Mouse (Mus musculus): ENCODE results near the gene Lrrc63.
A peak's percentile ranks its signal among the peaks of the same experiment; 100 is the strongest.
"Not testable (repeated sequence)": the region's sequence is repeated elsewhere in the genome, so short reads cannot be mapped to it uniquely, and the experiment has no call there.

Lrrc63 gene

DNA sequence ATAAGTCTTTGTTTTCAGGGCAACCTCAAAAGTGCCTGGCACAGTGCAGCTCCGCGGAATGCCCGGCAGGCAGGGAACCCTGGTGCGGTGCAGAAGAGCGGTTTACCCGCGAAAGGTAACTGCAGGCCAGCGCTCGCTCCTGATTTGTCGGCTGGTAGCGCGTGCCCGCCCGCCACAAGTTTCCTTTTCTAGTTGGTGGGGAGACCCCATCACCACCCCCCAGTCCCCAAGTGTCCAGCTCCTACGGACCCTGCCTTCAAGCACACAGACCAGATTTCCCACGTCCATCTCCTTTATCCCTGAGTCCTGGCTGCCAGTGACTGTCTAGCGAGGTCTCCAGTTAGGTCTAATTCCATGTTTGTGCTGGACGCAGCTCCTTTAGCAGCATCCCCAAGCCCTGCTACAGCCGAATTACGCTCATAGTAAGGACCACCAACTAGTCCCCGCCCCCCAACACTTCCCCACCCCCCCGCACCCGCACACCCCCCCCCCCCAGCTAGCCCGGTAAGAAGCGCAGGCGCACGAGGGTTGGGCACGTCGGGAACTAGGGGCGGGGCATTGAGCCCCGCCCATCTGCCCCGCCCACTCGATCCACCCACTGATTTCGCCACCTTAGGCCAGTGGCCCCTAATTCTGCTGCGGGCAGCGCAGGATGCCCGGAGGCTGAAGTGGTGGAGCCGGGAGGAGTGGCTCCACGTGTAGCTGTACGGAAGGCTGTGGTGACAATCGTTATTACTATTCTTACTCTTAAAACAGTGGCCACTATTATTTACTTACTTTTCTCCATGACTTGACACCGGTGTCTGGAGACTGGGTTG is at the start of gene Lrrc63, which contains the start of gene Lcp1:
Gene Lrrc63, minus strand, starts transcription at position 381 of the 818 bp plus-strand sequence.
Gene Lcp1, plus strand, starts transcription at position 601 of the 818 bp plus-strand sequence.
- DNase-seq: peak; percentile 66

DNA sequence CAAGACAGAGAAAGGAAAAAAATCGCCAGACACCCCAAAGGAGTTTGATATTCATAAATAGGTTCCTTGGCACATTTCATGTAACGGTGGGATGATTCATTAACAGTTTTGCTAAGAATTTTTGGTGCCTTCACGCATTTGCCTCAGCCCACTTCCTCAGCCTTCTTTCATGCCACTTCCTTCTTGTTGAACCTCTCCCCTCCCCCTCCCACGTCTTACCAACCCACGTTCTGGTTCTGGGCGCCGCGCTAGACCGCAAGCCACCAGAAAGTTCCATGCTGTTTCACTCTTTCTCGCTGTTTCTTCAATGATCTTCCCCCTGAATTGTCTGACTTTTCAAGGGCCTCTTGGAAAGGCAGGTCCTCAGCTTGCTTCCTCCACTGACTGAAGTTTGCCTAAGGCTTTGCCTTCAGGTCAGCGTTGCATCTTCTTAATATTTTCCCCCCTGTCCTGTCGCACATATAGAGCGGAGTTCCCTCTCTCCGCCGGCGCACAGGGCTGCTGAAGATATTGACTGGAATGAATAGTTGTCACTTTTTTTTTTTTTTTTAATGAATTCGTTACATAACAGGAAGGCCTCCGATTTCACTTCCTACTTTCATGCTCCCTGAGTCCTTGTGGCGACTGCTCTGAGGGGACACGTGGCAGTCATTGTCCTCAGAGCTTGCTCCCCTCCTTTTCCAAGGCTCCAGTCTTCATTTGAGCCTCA is 48.7 kb upstream of the Lrrc63 start:
- no peak for DNase-seq

GRCm38 (mm10) chr14:75178801-75179211 is 48.1 kb upstream of the Lrrc63 start:
- no peak for DNase-seq

DNA sequence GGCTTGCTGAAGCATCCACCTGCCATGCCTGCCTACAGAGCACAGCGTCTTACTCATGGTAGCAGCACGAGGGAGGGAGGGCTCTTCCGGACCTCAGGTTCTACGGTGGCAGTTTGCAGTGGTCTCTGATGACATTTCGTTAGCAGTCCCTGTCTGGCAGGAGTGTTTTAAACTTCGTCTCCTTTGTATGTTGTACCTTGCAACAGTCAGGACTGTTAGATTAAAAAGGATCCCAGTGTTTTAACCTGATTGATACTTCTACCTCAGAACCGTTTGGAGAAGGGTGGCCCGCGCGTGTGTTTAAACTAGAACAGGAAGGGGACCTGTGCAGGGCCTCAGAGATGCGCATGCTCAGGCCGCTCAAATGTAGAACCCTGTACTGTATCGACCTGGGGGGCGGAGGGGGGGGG is 47.7 kb upstream of the Lrrc63 start:
- no peak for DNase-seq

DNA sequence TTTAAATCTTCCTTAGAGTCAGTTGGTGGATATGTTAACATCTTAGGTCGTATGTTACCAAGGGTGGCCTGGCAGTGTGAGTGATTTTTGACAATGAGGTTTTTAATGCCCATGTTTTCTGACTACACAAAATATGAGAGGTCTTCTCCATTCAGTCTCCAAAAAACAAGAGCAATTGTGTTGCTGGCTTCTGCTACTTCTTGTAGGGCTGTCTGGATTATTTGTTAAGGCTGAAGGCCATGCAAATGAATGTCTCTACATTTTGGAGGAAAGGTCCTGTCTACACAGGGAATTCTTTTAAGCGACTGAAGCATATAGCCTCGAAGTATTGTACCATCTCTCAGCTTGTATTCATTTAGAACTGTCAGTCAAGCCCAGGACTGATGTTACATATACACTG is 46.7 kb upstream of the Lrrc63 start:
- DNase-seq: no peak

DNA sequence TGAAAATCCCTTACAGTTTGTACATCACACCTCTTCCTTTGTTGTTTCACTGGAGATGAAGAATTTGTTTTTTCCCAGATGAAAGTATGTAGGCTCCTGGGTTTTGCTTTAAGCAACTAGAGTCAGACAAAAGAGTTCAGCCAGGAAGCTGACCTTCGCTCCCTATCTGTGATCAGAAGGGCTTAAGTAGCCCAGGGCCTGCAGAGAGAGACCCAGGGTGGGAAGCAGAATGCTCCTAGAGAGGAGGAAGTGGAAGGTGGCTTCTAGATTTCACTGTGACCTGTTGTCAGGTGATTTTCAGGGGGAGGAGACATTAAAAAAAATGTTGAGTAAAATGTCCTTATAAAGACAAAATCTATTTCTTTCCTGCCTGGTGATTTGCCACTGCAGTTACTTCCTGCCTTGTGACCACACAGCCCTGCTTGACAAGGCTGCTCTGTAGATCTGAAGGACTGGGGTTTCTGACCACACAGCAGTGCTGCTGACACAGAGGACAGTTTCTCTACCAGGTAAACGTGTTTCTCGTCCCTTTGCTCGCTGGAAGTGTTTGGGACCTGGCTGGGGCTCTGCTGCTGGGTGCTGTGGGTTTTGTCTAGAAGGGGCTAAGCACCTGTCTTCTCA is 45.9 kb upstream of the Lrrc63 start:
- no peak for DNase-seq

DNA sequence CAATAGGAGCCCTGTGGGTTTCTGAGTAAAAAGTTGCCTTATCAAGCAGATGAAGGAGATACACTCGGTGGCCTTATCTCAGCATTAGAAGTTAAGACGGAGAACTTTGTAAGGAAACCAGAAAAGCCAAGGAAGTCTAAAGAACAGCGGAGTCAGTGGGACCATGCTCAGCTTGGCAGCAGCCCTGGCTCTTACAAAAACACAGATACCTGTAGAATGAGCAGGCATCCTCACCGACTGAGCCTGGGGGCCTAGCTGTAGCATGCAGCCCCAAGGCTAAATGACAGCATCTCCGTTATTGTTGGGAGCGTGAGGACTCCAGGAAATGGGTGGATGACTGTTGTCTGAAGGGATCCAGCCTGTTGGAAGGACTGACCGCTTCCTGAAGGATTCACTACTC is 45.1 kb upstream of the Lrrc63 start:
- no peak for DNase-seq

- DNase-seq: no peak
Observed at GRCm38 (mm10) chr14:75174731-75175555, 44.3 kb upstream of the Lrrc63 start.

DNA sequence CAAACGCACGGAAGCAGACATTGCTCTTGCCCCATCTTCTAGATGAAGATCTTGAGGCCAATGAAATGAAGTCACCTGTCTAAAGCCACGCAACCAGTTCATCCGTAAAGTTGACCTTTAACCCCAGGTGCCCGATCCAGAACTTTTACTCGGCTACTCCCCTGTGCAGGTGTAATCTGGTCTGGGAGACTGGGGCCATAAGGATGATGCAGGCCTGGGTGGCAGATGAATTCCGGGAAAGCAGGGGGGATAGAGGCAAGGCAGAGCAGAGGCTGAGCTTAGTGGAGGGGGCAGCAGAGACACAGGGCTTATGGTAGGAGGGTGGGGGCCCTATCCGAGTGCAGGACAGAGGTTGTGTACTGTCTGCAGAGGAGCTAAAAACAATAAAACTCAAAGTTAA is 43.6 kb upstream of the Lrrc63 start:
- no peak for DNase-seq

- DNase-seq: no peak
Observed at GRCm38 (mm10) chr14:75170546-75170945, 39.9 kb upstream of the Lrrc63 start.

DNA sequence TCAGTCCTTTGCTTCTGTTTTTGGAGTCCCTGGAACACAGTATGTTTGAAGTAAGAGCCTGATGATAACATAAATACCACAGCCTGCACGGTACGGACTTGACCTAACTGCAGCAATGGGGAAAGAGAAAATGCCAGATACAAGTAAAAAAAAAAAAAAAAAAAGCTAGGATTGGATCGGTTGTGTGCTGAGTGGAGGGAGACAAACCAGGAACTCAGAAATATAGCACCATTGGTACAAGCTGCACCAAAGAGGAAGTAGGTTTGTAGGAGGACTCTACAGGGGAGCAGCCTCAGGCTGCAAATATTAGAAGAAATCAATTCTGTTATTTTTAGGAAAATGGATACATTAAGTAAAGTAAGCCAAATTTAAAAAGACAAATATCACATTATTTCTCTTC is 37.8 kb upstream of the Lrrc63 start:
- DNase-seq: no peak

DNA sequence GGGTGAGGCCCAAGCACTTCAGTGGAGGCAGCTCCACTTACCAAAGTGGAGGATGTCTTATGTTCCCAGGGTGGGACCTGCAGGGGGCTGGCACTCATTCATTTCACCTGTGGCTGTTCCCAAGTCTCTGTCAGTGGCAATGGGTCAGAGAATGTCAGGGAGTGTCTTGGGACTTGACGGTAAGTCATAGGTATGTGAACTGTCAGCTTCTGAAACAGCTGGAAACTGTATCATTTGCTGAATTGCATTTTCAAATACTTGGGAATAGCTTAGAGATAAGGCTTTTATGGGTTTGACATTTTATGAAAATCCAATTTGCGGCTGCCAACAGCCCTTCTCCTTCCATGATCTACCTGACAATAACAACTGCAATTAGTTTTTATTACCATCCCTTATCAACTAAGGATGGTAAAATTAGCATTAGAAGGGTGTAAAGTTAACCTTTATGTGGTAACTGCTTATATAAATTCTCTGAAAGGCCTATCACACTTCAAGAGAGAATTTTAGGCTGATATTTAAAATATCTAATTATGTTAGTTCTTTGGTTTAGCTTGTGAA is 35.0 kb upstream of the Lrrc63 start:
- DNase-seq: no peak

GRCm38 (mm10) chr14:75164345-75164744 is 33.7 kb upstream of the Lrrc63 start:
- no peak for DNase-seq

DNA sequence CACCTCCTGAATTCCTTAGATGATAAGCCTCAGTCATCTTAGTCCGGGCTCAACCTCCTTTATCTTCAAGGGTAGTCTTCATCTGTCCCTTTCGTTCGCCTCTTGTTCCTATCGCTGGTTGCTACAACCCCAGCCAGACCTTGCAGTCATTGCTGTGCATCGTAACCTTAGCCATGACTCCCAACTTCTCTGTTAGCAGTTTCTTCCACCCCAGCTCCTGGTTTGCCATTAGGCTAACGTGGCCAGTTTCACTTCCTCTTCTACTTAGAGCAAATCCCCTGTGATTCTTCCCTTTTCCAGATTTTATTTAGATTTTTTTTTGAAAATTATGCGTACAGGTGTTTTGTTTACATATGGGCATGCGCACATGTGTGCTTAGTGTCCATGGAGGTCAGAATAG is 33.2 kb upstream of the Lrrc63 start:
- no peak for DNase-seq

GRCm38 (mm10) chr14:75159375-75159774 is 28.7 kb upstream of the Lrrc63 start:
- no peak for DNase-seq

DNA sequence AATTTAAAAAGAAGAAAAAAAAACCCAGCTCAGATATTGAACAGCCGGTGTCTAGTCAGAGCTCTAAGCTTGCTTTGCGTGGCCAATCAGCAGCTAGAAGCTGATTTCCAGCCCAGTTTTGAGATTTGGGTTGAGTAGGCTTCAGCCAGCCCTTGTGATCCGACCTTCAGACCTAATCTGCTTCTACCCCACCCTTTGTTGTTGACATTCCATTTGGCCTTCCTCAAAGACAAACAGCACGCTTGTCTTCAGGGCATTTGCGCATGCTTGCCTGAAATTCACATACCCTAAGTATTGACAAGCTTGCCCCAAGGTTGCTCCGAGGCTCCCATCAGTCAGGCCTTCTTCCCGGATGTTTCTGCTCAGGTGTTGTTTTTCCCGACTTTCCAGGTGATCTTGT is 23.8 kb upstream of the Lrrc63 start:
- no peak for DNase-seq

DNA sequence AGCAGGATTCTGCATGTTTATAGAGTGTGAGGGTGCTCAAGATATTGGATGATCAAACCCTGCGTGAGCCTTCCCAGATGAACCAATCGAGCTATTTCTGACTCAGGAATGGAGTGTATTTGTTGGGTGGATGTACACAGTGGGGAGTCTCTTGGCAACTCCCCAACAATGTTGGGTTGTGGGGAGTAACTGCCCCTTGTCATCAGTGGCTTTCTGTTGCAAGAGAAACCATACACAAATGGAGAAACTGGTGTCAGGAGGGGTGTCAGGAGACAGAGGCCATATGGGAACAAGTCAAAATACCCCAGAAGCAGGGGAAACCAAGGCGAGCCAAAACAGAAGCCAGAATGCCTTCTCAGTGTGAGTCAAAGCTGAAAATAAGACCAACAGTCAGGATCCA is 20.5 kb upstream of the Lrrc63 start:
- no peak for DNase-seq

- no peak for DNase-seq
Observed at GRCm38 (mm10) chr14:75150653-75151052, 20.0 kb upstream of the Lrrc63 start.

GRCm38 (mm10) chr14:75148229-75148628 is 17.5 kb upstream of the Lrrc63 start:
- DNase-seq: no peak

- DNase-seq: not testable (repeated sequence)
Observed at GRCm38 (mm10) chr14:75147706-75148105, 17.0 kb upstream of the Lrrc63 start.

DNA sequence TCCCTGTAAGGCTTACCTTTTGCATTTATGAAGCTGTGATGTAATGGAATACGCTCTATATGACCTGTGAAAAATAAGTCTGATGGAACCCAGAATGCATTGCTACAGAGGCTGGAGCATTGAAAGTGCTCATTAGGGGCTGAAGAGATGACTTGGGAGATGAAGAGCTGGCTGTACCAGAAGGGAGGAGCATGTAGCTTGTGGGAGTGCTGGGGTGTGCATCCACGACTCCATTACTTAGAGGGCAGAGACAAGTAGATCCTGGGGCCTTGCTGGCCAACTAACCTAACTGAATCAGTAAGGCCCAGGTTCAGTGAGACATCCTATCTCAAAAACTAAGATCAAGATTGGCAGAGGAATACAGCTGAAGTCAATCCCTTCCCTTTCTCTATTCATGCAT is 8.5 kb upstream of the Lrrc63 start:
- no peak for DNase-seq

DNA sequence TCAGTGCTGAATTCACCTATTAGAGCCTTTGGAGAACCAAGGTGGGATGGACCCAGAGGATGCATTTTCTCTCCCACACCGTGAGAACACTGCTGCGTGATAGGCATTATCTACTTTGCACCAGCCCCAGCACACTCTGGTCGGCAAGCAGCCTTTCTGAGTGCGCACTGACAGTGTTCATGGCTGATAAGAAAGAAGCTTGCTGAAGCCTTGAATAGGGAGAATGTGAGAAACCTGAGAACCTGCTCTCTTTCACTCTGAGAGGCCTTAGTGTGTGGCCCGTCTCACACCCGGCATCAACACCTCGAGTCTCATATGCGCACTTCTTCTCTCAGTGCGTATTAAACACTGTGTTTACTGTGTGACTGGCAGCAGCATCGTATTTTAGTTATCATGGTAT is 7.8 kb upstream of the Lrrc63 start:
- DNase-seq: no peak

Data from cerebellum, adult 9-11 months (tissue).